In genomic region chr4:47420191-47420590, GRCm38 (mm10) we compare ENCODE assay signal across 15 mouse cellular contexts.
"Had no signal": no experiment of that assay in that cellular context is flagged by ENCODE, and none has a peak within 500 bp of the region (broad histone marks: within the 10 kb centered on the region; RNA-seq: fewer than 3 reads in every experiment).

No protein-coding gene starts in this region.

- H3K4me3 ChIP-seq: midbrain, embryonic 10.5 days; midbrain, embryonic 12.5 days; myocyte; neural tube, embryonic 13.5 days; neural tube, embryonic 15.5 days had no signal

- H3K27me3 ChIP-seq: midbrain, embryonic 12.5 days; neural tube, embryonic 13.5 days; neural tube, embryonic 15.5 days had no signal

- H3K27ac ChIP-seq: midbrain, embryonic 10.5 days; midbrain, embryonic 12.5 days; neural tube, embryonic 13.5 days; neural tube, embryonic 15.5 days had no signal

- H3K36me3 ChIP-seq: midbrain, embryonic 10.5 days; neural tube, embryonic 13.5 days; neural tube, embryonic 15.5 days had no signal

- H3K9me3 ChIP-seq: midbrain, embryonic 10.5 days; midbrain, embryonic 12.5 days; neural tube, embryonic 13.5 days; neural tube, embryonic 15.5 days had no signal

- H3K9ac ChIP-seq: lung, embryonic 14.5 days; midbrain, embryonic 12.5 days; neural tube, embryonic 13.5 days; neural tube, embryonic 15.5 days had no signal

- H3K4me2 ChIP-seq: lung, embryonic 14.5 days; midbrain, embryonic 12.5 days; neural tube, embryonic 13.5 days; neural tube, embryonic 15.5 days had no signal

- DNase-seq: lung, postnatal 10 days; lung, postnatal 4 days; right cerebral cortex, adult 18-20 months; right cerebral cortex, postnatal 25 days; spleen, adult 18-20 months; thymus, adult 18-20 months; thymus, postnatal 14 days; thymus, postnatal 36 days had no signal

- ATAC-seq: midbrain, embryonic 16.5 days had no signal
